Mouse (Mus musculus): Measurements from ENCODE around the gene Gm5741.
A peak's percentile ranks its signal among the peaks of the same experiment; 100 is the strongest.

The Gm5741 gene

DNA sequence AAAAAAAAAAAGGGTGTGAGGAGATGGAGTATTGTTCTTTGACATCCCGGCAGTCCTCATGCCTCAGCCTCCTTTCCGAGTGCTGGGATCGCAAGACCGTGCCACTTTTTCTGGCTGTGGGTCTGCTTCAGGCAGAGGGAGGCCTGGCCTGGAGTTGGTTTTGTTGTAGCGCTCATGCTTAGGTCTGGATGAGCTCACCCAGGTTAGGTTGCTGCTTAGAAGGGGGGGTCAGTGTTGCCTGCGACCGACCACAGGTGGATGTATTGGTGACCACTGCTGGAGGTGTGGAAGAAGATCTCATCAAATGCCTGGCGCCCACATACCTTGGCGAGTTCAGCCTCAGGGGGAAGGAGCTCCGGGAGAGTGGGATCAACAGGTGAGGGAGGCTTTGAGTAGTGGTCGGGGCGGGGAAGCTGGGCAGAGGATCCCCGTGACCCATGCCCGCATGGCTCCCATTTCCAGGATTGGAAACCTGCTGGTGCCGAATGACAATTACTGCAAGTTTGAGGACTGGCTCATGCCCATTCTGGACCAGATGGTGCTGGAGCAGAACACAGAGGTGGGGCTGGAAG, 5.3 kb upstream of the Gm5741 start:
- DNase-seq (ENCODE audit: inconsistent ontology term) = no peak

DNA sequence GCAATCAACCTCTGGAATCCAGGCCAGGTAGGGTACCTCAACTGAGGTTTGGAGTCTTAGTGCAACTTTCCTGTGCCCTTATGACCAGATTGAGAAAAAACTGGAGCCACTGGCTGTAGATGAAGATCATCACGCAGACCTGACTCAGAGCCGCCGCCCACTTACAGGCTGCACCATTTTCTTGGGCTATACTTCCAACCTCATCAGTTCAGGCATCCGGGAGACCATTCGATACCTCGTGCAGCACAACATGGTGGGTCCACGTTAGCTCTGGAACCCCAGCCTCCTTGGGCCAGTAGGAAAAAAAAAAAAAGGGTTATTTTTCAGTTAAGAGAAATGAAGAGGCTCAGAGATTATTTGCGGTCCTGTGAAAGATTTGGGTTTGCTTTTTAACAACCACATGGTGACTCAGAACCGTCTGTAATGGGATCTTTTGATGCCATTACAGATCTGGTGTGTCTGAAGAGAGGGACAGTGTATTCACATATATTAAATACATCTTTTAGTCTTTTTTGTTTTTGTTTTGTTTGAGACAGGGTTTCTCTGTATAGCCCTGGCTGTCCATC, 4.7 kb upstream of the Gm5741 start:
- DNase-seq (ENCODE audit: inconsistent ontology term) = no peak

DNA sequence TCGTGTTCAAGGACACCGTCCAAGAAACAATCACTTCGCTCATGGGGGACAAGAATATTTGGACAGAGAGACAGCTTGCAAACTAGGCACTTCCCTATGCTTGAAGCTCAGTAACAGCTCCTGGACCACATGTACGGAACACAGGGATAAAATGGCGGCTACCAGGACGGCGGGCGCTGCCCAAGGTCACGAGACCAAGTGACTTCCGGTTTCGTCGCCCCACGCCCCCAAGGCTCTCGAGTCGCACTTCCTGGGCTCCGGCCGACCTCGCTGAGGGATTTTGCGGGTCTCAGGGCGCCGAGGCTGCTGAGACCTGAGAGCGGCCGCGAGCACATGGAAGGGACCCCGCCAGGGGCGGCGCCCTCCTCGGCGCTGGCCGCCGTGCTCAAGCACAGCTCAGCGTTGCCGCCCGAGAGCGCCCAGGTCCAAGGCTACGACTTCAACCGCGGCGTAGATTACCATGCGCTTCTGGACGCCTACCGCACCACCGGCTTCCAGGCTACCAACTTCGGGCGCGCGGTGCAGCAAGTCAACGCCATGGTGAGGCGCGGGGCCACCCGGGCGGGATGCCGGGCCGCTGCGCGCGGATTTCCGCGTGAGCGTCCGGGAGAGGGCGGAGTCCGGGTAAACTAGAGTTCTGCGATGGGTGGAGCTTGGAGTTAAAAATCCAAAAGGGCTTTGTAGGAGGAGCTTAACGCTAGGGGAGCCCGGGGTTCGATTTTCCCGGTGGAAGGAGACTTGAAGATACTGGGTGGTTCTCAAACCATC, 3.9 kb upstream of the Gm5741 start, which contains the start of gene Dhps:
Gene Dhps, plus strand, starts transcription at position 244 of the 768 bp plus-strand sequence.
- DNase-seq (ENCODE audit: inconsistent ontology term) = peak; percentile 91

DNA sequence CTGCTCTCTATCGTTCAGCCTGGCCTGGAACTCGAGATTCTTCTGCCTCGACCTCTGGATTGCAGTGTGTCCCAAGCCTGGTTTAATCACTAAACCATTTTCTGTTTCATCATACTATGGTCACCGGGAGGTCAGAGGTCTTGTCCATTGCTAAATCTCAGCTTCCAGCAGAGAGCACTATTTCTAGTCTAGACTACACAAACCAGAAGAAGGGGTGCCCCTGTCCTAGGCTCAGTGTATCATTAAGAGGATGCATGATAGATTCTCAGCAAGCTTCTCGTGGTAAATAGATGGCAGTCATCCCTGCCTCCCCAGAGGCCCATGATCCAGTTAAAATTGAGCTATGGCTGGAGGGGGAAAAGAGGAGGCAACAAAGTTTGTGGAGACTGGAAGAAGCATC, 3.3 kb upstream of the Gm5741 start:
- no peak for DNase-seq (ENCODE audit: inconsistent ontology term)

DNA sequence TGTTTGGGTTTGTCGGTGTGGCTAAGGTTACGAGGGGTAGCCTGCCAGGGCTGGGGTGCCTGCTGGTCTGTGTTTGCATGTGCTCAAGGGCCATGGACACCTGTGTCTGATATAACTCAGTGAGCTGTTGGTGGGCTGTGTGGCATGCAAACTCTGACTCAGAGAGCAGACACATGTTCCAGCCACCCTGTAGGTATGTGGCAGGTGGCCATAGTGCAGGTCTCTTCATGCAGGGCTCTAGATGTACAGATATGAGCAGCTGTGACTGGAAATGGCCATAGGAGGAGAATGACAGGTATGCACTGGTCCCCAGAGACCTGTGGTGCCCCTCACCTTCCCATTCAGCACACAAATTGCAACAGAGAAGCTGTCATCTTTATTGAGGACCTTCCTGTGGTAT, 627 bp downstream of the Gm5741 start:
- no peak for DNase-seq (ENCODE audit: inconsistent ontology term)

DNA sequence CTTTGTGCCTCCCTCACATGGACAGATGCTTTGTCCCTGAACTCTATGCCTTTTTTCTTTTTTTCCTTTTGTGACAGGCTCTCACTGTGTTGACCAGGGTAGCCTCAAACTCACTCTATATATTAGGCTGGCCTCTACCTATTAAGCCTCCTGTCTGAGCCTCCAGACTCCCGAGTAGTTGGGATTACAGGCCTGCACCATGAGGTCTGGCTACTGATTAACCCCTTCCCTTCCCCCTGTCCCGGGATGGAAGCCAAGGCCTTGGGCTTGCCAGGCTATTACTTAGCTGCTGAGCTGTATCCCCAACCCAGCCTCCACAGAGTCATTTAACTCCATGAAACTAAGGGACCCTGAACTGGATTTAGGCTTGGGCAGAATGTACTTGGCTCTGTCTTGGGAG, 2.6 kb downstream of the Gm5741 start:
- no peak for DNase-seq (ENCODE audit: inconsistent ontology term)

DNA sequence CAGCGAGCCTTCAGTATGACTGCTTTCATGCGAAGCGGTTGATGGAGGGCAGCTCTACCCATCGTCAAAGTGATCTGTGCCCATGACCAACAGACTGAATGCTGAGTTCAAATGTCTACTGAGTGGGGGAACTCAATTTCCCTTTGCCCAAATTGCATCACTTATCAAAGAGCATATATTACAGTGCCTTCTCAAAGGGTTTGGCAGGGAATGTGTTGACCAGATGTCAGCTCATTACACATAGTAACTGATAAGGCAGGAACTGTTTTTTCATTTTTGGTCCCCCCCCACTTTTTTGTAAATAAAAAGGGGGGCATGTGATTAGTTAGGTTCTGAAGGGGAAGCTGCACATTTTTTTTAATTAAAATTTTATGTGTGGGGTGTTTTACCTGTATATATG, 5.2 kb downstream of the Gm5741 start:
- DNase-seq (ENCODE audit: inconsistent ontology term) = no peak

DNA sequence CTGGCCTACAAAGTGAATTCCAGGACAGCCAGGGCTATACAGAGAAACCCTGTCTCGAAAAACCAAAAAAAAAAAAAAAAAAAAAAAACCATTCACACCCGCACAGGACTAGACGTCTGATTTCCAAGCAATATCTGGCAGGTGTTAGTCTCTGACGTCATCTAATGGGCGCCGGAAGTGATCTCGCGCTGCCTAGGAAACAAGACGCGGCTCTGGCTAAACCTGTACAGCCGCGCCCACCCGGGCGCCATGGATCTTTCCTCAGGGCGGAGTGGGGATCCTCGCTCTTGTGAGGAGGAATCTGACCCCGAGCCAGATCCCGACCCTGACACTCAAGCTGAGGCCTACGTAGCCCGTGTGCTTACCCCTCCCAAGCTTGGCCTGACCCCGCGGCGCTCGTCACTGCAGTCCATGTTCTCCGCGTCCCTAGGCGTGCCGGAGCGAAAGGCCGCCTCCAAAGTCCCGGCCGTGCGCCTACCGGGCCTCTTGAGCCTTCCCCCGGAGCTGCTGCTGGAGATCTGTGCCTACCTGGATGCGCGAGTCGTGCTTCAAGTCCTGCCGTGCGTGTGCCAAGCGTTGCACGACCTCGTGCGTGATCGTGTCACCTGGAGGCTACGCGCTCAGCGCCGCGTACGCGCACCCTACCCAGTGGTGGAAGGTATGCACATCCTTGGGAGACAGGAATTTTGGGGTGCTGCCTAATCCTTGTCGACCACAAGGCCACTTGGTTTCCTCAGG, 7.7 kb downstream of the Gm5741 start, which contains the start of gene Fbxw9:
Gene Fbxw9, plus strand, starts transcription at position 177 of the 738 bp plus-strand sequence.
- DNase-seq (ENCODE audit: inconsistent ontology term) = peak; percentile 93

DNA sequence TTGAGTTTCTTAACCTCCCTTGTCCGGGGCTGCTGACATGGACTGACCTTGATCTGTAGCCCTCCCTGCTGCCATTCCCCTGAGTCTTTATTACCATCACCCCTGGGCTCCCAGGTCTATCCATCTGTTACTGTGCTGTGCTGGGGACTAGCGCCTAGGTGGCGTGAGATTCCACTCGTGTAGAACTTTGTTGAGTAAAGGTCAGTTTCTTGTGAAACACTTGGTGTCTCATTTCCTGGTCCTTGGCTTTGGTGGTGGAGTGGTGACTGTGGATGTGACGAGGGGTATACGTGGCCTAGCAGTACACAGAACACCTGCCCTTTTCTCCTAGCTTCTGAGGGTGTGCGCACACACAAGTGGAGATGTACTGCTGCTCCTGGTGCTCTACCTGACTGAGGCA, 10.4 kb downstream of the Gm5741 start:
- no peak for DNase-seq (ENCODE audit: inconsistent ontology term)

DNA sequence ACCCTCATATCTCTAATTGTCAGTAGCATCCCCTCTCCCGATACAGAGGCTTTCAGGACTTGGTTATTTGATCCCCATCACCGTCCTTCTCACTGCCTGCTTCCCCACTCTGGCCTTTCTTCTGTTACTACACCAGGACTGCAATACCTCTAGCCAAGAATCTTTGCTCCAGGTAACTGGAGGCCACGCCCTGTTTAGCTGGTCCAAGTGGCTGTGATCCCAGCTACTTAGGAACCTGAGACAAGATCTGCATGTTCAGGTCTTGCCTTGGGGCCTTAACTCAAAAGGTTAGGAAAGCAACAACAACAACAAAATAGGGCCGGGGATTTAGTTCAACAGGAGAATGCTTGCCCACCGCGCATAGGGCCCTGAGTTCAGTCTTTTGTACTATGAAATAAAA, 24.2 kb downstream of the Gm5741 start:
- DNase-seq (ENCODE audit: inconsistent ontology term) = no peak

DNA sequence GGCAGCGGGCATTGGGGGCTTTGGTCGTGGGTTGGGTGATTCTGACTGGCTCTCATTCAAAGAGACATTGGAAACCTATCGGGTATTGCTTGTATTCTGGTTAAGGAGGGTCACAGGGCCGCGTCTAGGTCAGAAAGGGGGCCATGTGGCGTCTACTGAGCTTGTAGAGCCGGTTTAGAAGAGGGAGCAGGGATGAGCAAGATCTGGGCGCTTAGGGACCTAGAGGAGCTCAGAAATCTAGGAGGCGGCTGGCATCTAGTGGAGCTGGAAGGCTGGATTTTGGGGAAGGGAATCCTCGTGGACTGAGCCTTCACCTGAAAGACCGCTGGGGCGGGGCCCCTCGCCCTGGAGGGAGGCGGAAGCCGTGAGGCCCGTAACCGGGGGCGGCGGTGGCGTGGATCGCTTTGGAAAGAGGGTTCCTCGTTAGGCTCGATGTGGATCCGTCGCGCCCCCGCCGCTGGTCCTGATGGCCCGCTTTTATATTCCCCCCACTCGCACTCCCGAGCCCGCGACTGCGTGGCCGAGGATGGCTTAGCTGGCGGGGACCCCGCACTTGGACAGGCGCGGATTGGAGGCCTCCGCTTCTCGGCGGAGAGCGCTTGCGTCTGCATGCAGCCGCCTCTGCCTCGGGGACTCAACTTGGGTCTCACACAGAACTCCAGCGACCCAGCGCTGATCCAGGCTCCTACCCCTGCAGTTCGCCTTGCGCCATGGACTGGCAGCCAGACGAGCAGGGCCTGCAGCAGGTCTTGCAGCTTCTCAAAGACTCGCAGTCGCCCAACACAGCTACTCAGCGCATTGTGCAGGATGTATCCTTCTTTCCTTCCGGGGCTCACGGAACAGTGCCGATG, 29.9 kb downstream of the Gm5741 start:
- DNase-seq (ENCODE audit: inconsistent ontology term) = peak; percentile 48

DNA sequence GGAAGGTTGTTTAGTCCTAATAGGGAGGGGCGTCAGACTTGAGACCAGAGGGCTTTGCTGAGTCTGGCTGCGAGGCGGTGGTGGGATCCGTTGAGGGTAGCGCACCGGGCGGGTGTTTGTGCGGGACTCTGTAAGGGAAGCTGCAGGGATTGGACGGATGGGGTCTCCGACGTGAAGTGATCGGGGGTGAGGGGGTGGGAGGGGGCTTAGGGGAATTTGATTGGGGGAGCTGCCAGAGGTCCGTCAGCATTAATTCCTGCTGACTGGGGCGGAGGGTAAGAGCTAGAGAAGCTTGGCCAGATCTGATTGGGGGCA, 30.5 kb downstream of the Gm5741 start:
- DNase-seq (ENCODE audit: inconsistent ontology term) = no peak

DNA sequence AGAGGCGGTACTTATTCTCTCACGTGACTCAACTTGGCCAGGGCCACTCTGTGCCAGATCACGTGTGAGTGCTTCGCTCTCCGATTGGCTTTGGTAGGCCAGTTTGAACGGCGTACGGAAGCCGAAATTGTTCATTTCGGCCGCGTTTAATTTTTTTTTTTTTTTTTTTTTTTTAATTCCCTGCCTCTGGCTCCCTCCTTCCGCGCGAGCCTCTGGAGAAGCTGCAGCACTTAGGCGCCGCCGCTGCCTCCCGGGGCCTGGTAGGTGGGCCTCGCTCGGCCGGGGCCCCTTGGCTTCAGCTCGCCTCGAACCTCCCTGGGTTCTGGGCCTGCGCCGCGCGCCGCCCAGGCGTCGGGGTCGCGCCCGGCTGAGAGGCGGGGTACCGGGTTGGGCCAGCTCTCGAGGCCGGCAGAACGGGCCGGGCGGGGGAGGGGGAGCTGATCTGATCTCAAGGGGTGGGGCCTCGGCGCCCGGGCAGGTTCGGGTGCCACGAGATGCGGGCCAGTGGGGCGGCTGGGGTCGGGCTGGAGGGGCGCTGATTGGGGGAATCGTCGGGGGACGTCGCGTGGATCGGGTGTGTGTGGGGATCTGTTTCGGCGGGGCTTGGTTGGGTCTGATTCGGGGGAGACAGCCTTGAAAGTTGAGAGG, 30.9 kb downstream of the Gm5741 start, which contains the start of gene Tnpo2:
Gene Tnpo2, plus strand, starts transcription at position 198 of the 648 bp plus-strand sequence.
- DNase-seq (ENCODE audit: inconsistent ontology term) = peak; percentile 98

DNA sequence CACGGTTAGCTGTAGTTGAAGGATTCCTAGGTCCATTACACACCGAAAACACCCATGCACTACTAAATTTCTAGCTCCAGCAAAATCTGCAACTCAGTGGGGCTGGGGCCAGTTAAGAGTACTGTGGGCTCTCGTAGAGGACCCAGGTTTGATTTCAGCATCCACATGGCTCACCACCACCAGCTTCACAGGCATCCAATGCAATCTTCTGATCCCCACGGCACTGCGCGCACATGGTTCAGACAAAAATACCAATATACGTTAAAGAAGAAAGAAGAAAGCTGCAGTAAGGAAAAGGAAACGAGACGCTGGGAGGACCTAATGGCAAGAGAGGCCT, 31.4 kb downstream of the Gm5741 start:
- DNase-seq (ENCODE audit: inconsistent ontology term) = no peak

DNA sequence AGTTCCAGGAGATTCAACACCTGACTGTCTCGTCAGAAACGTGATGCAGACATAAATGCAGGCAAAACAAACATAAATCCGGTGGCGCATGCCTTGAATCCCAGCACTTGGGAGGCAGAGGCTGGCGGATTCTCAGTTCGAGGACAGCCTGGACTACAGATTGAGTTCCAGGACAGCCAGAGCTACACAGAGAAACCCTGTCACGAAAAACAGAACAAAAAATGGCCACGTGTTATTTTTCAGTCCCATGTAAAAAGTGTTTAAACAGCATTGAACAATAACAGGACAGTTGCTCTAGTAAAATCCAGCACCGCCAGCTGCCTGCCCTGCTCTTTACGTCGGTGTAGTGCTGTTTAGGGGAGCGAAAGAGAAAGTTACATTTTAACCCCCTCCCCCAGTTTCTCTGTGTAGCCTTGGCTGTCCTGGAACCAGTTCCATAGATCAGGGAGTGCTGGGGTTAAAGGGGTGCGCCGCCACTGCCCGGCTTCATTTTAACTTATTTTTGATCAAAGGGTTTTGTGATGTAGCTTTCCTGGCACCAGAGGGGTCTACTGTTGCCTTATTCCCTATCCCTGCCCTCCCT, 32.0 kb downstream of the Gm5741 start:
- DNase-seq (ENCODE audit: inconsistent ontology term) = no peak

DNA sequence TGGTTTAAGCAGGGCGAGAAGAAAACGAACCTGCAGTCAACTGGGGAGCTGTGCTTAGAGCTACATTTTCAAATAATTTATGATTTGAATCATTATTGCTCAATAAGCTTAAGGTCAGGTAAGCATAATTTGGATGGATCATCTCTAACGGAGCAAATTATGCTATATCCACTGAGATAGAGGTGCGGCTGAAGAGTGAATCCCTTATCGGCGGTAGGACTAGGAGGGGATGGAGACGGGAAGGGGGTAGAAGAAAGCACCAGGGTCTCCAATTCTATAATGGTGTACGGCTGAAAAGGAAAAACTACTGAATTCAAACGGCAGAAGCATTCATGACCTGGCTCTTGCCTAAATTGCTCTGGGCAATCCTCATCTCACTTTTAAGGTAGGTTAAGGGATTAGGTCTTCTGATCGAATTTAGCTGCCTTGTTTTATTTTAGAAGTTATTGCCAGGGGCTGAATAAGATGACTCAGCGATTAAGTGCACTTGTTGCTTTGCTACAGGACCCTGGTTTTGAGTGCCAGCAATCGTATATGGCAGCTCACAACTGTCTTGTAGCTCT, 32.5 kb downstream of the Gm5741 start:
- DNase-seq (ENCODE audit: inconsistent ontology term) = peak; percentile 15

DNA sequence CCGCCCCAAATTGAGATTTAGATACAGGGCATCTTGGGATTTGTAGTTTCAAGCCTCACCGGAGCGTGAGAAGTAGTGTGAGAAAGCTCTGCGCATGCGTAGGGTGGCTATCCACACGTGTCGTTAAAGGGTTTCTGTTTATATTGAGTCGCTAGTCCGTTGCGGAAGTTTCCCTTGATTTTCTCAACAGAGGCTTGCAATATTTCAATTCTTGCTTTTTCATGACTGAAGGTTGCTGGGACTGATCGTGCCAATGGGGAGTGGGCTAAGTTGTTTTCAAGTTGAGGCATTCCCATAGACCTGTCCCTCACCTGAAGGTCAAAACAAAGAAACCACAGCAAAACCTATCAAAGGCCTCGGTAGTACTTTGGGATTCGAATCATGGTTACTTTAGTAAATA, 33.0 kb downstream of the Gm5741 start:
- peak; percentile 46 for DNase-seq (ENCODE audit: inconsistent ontology term)

DNA sequence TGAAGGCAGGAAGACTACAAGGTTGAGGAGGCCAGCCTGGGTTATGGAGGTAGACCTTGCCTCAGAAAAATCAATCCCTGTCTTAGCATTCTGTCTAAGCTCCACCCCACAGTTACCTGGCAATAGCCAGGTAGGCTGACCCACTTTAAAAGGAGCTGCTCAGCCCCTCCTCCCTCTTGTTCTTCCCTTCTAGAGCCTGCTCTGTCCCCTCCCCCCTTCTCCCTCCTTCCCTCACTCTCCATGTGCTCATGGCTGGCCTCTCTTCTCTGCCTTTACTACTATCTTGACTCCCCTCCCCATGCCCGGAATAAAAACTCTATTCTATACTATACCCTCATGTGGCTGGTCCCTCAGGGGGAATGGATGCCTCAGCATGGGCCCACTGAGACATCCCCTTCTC, 33.9 kb downstream of the Gm5741 start:
- DNase-seq (ENCODE audit: inconsistent ontology term) = no peak

DNA sequence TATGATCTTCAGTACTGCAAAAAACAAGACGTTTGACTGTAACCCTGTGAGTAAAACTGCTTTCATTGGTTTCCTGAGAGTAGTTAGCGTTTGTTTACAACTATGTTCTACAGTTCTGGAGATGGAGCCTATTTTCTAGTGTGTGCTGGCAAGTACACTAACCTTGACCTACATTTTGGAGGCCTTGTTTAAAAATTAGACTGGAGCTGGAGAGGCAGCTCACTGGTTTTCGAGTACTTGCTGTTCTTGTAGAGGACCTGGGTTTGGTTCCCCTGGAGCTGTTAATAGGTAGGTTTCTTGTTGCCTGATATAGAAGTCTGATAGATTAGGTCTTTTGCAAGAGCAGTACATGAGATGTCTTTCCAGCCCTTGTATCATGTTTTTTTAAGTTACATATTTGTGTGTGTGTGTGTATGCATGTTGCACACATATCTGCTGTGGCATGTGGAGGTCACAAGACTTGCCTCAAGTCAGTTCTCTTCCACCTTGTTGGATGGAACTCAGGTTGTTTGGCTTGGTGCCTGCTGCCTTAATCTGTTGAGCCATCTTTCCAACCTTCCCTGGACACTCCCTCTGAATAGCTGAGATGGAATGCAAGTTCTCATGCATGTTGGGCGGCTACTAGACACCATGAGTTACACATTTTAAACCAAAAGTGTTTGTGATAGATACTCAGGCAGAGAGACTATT, 35.0 kb downstream of the Gm5741 start:
- no peak for DNase-seq (ENCODE audit: inconsistent ontology term)

DNA sequence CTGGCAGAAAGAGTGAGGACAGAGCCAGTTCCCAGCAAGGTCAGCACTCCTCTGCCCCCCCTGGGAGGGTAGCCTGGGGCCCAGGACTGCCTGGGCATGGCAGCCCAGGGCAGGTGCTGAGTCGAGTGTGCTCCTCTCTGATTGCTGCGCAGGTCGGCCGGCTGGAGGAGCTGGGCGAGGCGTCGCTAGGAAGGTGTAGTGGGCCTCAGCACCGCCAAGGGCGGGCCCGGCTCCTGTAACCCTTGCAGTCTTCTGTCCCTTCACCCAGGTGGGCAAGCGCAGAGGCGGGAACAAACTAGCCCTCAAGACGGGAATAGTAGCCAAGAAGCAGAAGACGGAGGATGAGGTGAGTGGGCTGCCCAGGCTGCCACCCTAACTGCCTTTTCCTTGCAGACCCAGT, 38.5 kb downstream of the Gm5741 start:
- no peak for DNase-seq (ENCODE audit: inconsistent ontology term)
